Mouse (Mus musculus): ENCODE data around the gene Cdc45. TPM values are rescaled to one million over a fixed set of nuclear protein-coding genes. Genes with fewer than 3 reads are reported as not detected.

Cdc45 gene
- total and polyA plus RNA-seq, 2 experiments from 2014 or later: 3.0 to 4.8 TPM

DNA sequence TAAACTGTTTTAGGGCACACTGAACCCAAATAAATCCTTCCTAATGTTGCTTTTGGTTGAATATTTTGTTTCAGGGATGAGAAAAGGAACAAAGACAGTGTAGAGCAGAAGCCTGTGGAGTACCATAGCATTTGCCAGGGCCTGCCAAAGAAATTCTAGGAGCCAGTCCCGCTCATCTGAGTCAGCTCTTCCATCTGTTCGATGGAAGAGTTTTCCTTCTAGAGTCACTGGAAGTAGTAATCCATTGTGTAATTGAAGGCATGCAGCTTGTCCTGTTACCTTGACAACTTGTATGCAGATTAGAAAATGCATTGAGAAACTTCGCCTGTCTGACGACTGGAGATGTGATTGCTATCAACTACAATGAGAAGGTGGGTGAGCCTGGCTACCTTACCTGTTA lies 11.1 kb upstream of the Cdc45 start:
- ATAC-seq (ENCODE audit: low FRiP score) (no peak), DNase-seq (ENCODE audit: low spot score) (no peak)
- no peak overlapping the region for H3K9ac ChIP-seq (replicated peaks; ENCODE audit: low read length, poor library complexity, severe bottlenecking)
- H3K36me3 ChIP-seq (ENCODE audit: insufficient read depth, low read length): peaks cover 84% of the 10 kb centered on the region
- H3K4me2 ChIP-seq (ENCODE audit: low read depth, low read length, poor library complexity, severe bottlenecking): no peak overlapping the region
- no peaks in the 10 kb centered on the region for H3K9me3 ChIP-seq (ENCODE audit: low read length)
- no peaks in the 10 kb centered on the region for H3K27me3 ChIP-seq (ENCODE audit: insufficient read depth, low read length)
- TF ChIP-seq CTCF (IDR thresholded peaks at IDR 0.05): no peak
- no peaks in the 10 kb centered on the region for H3K4me1 ChIP-seq (ENCODE audit: insufficient read depth, low read length)
- H3K4me3 ChIP-seq (ENCODE audit: low read depth, low read length): no peak overlapping the region
- H3K27ac ChIP-seq (ENCODE audit: low read depth, low read length): no peak overlapping the region
- 63% methylated on average over 4 of the region's 4 CpGs for WGBS

DNA sequence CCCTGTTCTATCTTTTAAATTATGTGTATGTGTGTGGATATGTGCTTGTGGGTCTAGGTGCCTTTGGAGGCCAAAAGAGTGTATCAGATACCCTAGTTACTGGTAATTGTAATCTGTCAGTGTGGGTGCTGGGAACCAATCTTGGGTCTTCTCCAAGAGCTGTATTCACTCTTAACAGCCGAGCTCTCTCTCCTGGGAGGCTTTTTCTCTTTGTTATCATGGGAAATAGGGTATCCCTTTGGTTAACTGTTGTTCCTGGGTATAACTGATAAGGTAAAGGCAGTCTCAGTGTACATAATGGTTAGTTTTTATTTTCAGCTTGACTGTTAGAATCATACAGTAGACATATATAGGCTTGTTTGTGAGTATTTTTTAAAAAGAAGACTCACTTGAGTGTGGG lies 10.6 kb upstream of the Cdc45 start:
- H3K9ac ChIP-seq (replicated peaks; ENCODE audit: low read length, poor library complexity, severe bottlenecking): no peak overlapping the region
- no peak overlapping the region for H3K4me3 ChIP-seq (ENCODE audit: low read depth, low read length)
- no peaks in the 10 kb centered on the region for H3K27me3 ChIP-seq (ENCODE audit: insufficient read depth, low read length)
- H3K4me2 ChIP-seq (ENCODE audit: low read depth, low read length, poor library complexity, severe bottlenecking): no peak overlapping the region
- no peaks in the 10 kb centered on the region for H3K9me3 ChIP-seq (ENCODE audit: low read length)
- no peak for TF ChIP-seq CTCF (IDR thresholded peaks at IDR 0.05)
- H3K27ac ChIP-seq (ENCODE audit: low read depth, low read length): no peak overlapping the region
- no peak for ATAC-seq (ENCODE audit: low FRiP score)
- peaks cover 85% of the 10 kb centered on the region for H3K36me3 ChIP-seq (ENCODE audit: insufficient read depth, low read length)
- DNase-seq (ENCODE audit: low spot score): no peak
- H3K4me1 ChIP-seq (ENCODE audit: insufficient read depth, low read length): no peaks in the 10 kb centered on the region
- WGBS: 83% methylated on average over 1 of the region's 1 CpGs

GRCm38 (mm10) chr16:18812385-18812910 lies 661 bp upstream of the Cdc45 start:
- ATAC-seq (ENCODE audit: low FRiP score): no peak
- no peaks in the 10 kb centered on the region for H3K9me3 ChIP-seq (ENCODE audit: low read length)
- 2% methylated on average over 31 of the region's 31 CpGs for WGBS
- peak overlapping the region; percentile 65 for H3K27ac ChIP-seq (ENCODE audit: low read depth, low read length)
- DNase-seq (ENCODE audit: low spot score): no peak
- no peak for TF ChIP-seq CTCF (IDR thresholded peaks at IDR 0.05)
- peak overlapping the region; percentile 88 for H3K4me2 ChIP-seq (ENCODE audit: low read depth, low read length, poor library complexity, severe bottlenecking)
- peaks cover 10% of the 10 kb centered on the region for H3K4me1 ChIP-seq (ENCODE audit: insufficient read depth, low read length)
- peak overlapping the region; percentile 87 for H3K4me3 ChIP-seq (ENCODE audit: low read depth, low read length)
- H3K27me3 ChIP-seq (ENCODE audit: insufficient read depth, low read length): no peaks in the 10 kb centered on the region
- peaks cover 20% of the 10 kb centered on the region; the same call in 1 of the 2 replicates for H3K36me3 ChIP-seq (ENCODE audit: insufficient read depth, low read length)
- peak overlapping the region; percentile 83 for H3K9ac ChIP-seq (replicated peaks; ENCODE audit: low read length, poor library complexity, severe bottlenecking)

DNA sequence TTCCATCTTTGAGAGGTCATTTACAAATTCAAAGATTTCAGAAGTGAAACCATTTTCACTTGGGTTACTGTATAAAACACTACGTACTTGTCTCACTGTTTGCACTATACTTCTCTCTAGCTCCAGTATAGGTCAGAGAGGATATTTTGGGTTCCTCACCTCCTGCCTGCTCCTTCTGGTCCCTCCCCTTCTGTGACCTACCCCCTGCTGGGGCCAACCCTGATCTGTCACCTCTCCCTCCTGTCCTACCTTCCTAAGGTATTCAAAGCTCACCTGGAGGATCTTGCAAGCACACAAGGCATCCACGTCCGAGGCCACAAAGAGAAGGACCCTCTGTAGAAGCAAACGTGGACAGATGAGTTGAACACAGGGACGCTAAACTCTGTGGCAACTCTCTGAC lies 755 bp downstream of the Cdc45 start:
- H3K9ac ChIP-seq (replicated peaks; ENCODE audit: low read length, poor library complexity, severe bottlenecking): no peak overlapping the region

GRCm38 (mm10) chr16:18809001-18809400 lies 2.8 kb downstream of the Cdc45 start:
- 94% methylated on average over 5 of the region's 5 CpGs for WGBS
- Histone ChIP-seq H3K4me2 (ENCODE audit: low read depth, low read length, poor library complexity, severe bottlenecking) (no peak overlapping the region), H3K9me3 (ENCODE audit: low read length) (no peaks in the 10 kb centered on the region), H3K36me3 (ENCODE audit: insufficient read depth, low read length) (no peaks in the 10 kb centered on the region), H3K4me1 (ENCODE audit: insufficient read depth, low read length) (peaks cover 10% of the 10 kb centered on the region), H3K9ac (replicated peaks; ENCODE audit: low read length, poor library complexity, severe bottlenecking) (no peak overlapping the region), H3K27me3 (ENCODE audit: insufficient read depth, low read length) (no peaks in the 10 kb centered on the region), H3K4me3 (ENCODE audit: low read depth, low read length) (no peak overlapping the region), H3K27ac (ENCODE audit: low read depth, low read length) (no peak overlapping the region)
- DNase-seq (ENCODE audit: low spot score) (no peak), ATAC-seq (ENCODE audit: low FRiP score) (no peak)
- no peak for TF ChIP-seq CTCF (IDR thresholded peaks at IDR 0.05)

More for the DNA sequence above, 755 bp downstream of the Cdc45 start:
- Histone ChIP-seq H3K36me3 (ENCODE audit: insufficient read depth, low read length) (peaks cover 8% of the 10 kb centered on the region; the same call in 1 of the 2 replicates), H3K4me2 (ENCODE audit: low read depth, low read length, poor library complexity, severe bottlenecking) (peak overlapping the region; percentile 88), H3K9me3 (ENCODE audit: low read length) (no peaks in the 10 kb centered on the region), H3K4me1 (ENCODE audit: insufficient read depth, low read length) (peaks cover 10% of the 10 kb centered on the region), H3K27me3 (ENCODE audit: insufficient read depth, low read length) (no peaks in the 10 kb centered on the region), H3K27ac (ENCODE audit: low read depth, low read length) (no peak overlapping the region), H3K4me3 (ENCODE audit: low read depth, low read length) (peak overlapping the region; percentile 87)
- no peak for TF ChIP-seq CTCF (IDR thresholded peaks at IDR 0.05)
- DNase-seq (ENCODE audit: low spot score) (no peak), ATAC-seq (ENCODE audit: low FRiP score) (peak; percentile 4; the same call in 1 of the 2 replicates)
- 8% methylated on average over 5 of the region's 5 CpGs for WGBS

GRCm38 (mm10) chr16:18805746-18806145 lies 6.0 kb downstream of the Cdc45 start:
- no peak overlapping the region for H3K9ac ChIP-seq (replicated peaks; ENCODE audit: low read length, poor library complexity, severe bottlenecking)
- no peaks in the 10 kb centered on the region for H3K4me1 ChIP-seq (ENCODE audit: insufficient read depth, low read length)
- peak; percentile 36 for DNase-seq (ENCODE audit: low spot score)
- no peak for TF ChIP-seq CTCF (IDR thresholded peaks at IDR 0.05)
- no peaks in the 10 kb centered on the region for H3K9me3 ChIP-seq (ENCODE audit: low read length)
- no peaks in the 10 kb centered on the region for H3K36me3 ChIP-seq (ENCODE audit: insufficient read depth, low read length)
- H3K27me3 ChIP-seq (ENCODE audit: insufficient read depth, low read length): no peaks in the 10 kb centered on the region
- no peak overlapping the region for H3K4me2 ChIP-seq (ENCODE audit: low read depth, low read length, poor library complexity, severe bottlenecking)
- WGBS: 91% methylated on average over 2 of the region's 2 CpGs
- H3K27ac ChIP-seq (ENCODE audit: low read depth, low read length): no peak overlapping the region
- H3K4me3 ChIP-seq (ENCODE audit: low read depth, low read length): no peak overlapping the region
- ATAC-seq (ENCODE audit: low FRiP score): no peak

Data from midbrain, postnatal 0 days (tissue).